Mouse (Mus musculus): ENCODE measurements at regions not wholly inside any gene's neighbourhood (a gene's known extent, or its start where the extent isn't known, plus 50 kb on each side); places are given as distances from the start of the nearest gene placed in this dataset.
A peak's percentile ranks its signal among the peaks of the same experiment; 100 is the strongest.

DNA sequence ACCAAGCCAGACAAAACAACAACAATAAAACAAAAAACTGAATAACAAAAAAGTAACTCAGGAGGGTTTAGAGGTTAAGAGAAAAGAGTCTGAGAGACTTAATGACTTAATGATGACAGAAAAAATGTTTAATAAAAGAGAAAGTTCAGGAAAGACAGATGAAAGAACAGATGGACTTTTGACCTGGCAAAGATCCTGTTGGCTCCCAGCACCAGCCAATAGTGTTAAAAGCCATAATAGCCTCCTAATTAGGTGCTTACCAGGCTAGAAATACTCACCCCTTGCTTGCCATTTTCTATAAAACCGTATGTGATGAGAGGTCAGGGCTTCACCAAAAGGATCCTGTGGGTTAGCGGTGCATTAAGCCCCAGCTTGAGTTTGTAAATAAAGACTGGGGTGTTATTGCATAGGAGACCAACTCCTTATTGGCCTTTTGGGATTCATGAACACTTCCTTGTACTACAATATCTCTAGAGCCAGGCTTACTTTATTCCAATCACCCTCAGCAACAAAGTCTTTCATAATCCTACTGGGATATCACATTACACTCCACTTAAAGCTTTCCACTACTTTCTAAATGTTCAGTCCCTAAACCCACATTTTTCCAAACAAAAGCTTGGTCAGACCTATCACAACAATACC, 282.1 kb upstream of the Rasa1 start:
- DNase-seq: no peak

DNA sequence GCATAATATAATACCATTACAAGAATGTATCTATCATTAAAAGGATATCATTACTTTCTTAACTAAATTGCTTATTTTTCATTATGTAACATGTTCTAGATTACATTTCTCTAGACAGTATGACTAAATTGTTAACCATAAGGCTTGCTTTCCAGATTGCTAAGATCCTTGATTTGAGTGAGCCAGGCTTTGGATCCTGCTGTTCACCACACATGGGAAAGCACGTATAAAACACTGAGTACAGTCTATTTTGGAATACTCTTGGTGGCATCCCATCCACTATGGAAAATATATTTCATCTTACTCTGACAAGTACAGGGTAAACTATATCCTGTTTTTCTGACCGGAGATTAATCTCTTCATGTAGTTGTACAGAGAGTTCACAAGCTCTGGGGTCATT, 268.9 kb upstream of the Rasa1 start:
- DNase-seq: no peak

DNA sequence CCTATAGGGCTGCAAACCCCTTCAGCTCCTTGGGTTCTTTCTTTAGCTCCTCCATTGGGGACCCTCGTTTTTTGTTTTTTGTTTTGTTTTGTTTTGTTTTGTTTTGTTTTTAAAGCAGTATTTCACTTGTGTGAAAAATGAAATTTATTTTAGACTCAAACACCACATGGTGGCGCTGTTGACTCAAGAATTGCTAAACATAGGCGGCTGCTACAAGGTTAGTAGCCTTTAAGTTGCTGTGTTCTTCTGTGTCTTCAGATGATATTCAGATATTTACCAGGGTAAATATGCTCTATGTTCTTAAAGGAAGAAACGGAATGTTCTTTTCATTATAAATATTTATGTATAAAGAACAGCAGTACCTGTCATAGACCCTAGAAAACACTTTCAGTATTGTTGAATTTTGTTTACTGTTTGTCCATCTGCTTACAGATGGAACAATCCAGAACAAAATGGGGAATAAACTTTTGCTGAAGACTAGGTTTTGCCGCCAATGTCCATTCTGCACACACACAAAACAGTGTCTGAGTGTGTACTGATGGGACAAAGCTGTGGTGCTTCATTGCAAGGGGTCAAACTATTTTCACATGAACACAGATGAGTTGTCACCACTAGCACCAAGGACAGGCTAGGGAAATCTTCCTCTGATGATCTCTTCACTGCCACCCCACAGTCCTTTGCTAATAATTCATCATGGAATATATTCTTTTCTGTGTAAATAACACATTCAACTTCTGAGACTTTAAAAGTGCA, 267.3 kb upstream of the Rasa1 start:
- peak; percentile 67 for DNase-seq

DNA sequence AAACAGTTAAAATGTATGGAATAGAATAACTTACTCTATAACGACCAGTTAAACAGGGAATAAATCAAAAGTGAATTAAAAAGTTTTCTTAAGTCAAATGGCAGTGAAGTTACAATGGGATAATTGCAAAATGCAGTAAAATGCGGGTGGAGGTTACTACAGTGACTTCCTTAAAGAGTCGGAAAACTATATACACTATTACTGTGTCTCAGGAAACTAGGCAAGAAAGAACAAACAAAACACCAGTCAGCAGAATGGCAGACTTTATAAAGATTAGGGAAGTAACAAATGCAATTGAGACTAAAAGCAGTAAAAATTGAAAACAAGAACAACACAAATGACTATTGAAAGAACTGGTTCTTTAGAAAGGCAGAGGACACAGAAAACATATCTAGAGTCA, 264.1 kb upstream of the Rasa1 start:
- no peak for DNase-seq

DNA sequence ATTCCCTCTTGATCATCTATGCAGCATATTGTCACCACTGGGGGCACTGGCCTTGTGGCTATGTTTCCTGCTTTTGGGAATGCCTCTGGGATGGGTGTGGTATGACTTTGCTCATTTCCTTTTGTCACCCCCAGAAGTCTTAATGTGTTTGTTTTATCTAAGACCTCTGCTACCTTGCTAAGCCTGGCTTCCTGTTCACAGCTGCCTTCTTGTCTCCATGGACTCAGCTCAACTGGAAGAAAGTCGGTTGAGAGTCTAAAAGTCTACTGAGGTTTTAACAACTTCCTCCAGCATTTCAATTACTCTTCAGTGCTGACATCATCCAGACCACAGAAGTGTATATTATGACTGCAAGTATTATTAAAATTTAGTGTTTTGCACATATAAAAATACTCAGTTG, 220.7 kb upstream of the Rasa1 start:
- DNase-seq: no peak

DNA sequence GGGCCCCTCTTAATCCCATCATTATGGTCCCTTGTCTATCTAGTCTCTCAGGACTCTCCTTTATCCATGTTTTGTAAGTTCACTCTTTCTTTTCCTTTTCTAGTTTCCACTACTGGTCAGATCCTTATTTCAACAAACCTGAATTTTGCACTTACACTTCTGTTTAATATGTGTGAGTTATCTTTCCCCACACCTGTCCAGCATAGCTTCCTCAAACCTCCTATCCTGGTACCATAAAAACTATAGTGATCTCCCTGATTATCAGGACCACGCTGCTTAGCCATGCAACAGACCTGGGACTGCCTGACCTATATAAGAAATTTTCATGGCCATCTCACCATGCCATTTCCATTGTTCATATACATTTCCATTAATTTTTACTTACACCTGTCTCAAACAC, 219.6 kb upstream of the Rasa1 start:
- no peak for DNase-seq

DNA sequence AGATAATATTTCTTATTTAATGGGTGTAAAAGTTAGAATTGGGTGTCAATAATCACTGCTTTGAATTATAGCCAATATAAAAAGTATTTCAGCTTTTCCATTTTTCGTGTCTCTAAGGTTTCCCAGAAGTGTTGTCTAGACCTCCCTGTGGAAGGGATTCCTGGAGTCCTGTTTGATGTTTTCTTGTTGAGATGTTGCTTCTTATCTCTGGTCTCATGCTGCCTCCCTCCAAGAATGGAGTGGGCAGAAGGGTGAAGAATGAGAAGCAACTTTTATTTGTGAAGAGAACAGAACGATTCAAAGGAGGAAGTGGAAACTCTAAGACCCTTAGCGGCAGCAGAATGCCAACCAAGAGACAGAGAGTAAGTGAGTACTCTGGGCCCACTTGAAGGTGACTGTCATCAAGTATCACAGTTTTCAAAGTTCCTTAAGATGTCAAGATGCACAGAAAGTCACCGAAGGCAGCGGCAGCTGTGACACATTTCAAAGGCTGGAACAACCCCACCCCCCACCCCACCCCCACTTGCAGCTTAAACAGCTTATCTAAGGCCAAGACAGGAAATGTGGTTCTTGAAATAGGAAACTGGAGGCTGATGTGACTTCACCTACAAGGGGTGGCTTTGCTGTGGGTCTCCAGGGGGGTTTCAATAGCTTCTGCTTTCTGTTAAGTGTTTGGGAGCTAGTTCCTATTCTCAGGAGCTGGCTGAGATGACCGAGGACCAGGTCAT, 218.6 kb upstream of the Rasa1 start:
- no peak for DNase-seq

DNA sequence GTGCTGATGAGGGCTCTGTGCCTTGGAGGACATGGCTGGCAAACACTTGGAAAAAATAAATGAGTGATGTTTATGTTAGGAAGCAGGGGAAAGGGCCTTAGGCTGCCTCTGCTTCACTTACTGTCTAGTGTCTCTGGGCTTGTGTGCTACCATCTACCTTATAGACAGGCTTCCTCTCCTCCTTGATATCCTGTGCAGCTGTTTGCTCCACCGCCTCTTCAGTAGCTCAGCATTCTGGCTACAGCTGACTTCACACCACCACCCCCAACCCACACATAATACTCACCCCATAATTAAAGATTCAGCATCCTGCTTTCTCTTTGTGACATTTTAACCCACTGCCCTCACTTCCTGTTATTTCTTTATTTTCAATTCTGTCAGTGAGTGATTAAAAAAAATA, 217.9 kb upstream of the Rasa1 start:
- DNase-seq: no peak

DNA sequence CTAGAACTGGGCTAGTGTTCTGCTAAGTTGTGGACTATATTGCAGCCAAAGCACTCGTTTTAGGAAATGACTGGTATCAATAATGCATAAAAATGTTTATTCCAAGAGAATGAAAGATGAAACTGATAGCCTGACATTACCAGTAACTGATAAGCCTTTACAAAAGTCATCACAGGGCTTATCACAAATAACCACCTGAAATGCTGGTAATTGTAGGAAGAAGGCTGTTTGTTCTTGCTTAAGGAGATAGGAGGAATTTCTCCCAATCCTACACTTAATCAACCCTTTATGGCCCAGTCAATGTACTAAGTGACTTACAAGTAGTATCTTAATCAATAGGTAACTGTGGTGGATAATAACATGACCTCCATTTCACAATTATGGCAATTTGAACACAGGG, 217.1 kb upstream of the Rasa1 start:
- no peak for DNase-seq

DNA sequence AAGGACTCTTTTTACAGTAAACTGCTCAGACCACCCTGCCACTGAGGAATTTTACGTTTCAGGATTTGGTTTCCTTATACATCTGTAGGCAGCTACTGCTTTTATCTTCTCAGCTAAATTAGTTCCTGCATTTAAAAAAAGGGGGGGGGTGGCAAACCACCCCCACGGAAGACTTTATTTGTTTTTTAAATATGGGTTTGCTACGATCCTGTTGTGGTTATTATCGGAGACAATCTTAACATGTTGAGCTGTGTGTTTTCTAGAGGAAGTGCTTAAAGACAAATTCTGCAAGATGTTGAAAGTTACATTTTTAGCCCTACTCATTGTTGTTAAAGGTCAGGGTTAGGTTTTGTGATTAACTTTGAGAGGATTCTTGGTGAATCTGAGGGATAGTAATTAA, 216.1 kb upstream of the Rasa1 start:
- no peak for DNase-seq

DNA sequence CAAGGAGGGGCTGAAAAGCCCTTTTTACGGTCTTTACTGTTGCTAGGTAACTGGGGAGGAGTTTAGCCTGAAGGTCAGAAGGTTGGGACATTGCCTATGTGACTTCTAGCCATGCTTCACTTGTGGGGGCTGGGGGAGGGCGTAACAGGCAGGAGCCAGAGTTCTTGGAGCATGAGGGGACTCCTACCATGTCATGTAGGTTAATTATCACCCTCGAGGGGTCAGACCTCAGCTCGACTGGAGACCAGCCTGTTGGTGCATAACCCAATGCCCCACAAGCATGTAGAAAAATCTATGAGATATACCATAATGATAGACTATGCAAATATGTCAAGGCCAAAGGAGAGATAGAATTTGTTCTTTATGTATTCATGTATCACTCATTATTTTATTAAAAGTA, 215.1 kb upstream of the Rasa1 start:
- no peak for DNase-seq

DNA sequence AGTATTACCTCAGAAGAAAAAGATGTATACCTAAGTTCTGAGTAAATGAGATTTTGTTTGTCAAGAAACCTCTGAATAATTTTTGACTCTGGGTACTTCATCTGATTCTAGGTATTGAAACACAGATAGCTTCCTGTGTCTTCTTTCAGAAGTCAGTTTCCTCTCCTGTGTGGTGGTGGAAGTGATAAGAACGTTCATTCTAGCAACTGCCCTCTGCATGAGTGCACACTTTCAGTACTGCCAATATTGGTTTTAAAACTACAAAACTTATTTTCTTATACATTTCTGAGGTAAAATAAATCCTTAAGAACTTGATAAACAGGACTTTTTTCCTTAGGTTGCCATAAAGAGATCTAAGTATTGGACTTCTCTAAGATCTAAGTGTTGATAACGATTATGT, 209.8 kb upstream of the Rasa1 start:
- no peak for DNase-seq

DNA sequence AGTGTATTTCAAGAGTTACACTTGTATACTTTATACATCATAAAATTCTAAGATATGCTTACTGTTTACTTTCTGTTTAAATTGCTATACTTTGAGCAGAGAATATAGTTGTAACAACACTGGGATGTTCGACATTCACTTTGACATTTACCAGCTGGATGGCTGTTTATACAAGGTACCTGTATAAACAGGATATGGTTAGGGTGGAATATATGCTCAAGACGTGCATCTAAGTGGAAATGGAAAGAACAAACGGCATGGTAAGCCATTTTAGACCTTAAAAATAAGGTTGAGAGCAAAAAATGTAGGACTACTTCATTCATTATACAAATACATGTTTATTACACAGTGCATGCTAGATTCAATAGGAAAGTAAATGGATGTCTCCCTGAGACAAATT, 195.9 kb upstream of the Rasa1 start:
- no peak for DNase-seq

DNA sequence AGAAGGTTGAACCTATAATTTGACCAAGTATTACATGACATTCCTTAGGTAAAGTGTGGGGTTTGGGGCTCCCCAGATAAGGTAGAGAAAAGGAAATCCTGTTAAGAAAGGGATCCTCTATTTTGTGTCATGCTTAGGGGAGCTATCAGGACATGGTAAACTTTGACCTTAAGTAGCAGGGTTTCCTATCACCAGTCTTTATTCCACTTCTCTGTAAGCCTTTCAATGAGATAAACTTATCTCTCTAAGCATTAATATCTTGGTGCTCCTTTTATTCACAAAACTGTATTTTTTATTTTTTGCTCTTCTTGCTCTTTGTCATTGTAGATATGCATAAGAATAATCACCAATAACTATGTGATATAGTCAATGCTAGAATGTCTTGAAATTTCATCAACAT, 194.4 kb upstream of the Rasa1 start:
- DNase-seq: no peak

DNA sequence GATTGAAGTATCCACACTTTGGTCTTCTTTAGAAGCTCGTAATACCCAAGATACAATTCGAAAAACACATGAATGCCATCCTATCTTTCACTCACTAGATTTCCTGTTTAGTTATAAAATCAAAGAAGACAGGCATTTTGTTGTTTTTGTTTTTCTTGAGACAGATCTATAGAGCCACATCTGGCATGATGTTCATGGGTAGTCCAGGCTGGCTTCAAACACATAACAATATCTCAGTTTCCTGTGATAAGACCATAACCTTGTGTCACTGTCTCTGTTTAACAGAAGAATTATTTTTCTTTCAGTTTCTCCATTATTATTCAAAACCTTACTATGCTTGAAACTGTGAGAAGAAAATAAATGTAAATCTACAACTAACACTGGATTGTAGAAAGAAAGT, 190.5 kb upstream of the Rasa1 start:
- no peak for DNase-seq

DNA sequence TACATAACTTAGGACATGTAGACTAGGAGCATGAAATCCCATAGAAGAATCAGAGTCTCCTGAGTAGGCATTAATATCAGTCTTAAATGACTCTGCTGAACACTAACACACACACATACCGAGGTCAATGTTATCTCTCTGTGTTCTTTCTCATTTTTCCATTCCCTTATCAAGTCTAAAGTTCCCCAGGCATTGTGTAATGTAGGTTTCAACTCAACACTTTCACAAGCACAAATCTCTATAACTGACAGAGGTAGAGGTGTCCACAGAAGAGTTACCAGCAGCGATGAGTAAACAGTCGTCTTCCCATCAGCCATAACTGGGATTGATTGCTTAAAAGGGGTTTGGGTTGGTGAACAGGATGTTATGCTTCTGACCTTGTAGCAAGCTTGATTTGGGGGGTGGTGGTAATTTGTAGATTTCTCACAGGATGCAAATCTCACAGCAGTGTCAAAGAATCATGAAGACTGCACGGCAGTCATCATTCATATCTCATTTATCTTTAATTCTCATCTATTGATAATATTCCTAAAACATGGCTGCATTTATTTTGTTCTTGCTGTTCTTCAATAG, 187.4 kb upstream of the Rasa1 start:
- DNase-seq: no peak

DNA sequence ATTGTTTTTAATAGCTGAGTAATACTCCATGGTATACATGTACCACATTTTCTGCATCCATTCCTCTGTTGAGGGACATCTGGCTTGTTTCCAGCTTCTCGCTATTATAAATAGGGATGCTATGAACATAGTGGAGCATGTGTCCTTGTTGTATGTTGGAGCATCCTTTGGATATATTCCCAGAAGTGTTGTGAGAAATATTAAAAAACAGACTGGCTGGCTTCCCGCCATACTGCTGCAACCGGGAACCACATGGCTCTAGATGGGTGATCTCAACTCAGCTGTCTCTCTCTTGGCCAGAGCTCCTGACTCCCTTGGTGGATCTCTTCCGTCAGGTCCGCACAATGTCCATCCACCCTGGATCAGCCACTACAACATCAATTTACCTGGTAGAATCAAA, 182.4 kb upstream of the Rasa1 start:
- no peak for DNase-seq

DNA sequence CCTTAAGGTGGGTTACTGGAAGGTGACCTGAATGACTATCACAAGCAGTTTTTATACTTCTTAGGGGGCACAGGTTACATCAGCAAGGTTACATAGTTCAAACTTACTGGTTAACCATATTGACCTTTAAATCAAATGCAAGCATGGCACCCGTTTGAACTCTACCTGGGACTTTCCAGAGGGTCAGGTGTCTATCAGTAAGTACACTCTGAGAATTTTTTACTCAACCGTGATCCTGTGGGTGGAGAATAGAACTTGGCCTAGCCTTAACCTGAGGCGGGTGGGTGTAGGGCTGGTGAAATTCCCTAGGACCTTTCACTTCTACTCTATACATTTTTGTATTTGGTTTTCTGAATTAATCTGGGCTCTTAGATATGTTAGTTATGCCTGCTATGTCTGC, 170.5 kb upstream of the Rasa1 start:
- DNase-seq: no peak

DNA sequence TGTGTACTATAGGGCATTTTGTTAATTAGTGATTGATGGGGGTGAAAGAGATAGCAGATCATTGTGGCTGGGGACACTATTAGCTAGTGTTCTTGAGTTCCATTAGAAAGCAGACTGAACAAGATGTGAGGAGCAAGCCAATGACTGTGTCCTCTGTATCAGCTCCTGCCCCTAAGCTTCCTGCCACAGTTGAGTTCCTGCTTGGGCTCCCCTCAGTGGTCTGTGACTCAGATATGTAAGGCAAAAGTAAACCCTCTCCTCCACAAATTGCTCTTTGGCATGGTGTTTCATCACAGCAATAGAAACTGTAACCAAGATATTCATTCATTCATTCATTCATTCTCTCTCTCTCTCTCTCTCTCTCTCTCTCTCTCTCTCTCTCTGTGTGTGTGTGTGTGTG, 169.7 kb upstream of the Rasa1 start:
- DNase-seq: no peak

DNA sequence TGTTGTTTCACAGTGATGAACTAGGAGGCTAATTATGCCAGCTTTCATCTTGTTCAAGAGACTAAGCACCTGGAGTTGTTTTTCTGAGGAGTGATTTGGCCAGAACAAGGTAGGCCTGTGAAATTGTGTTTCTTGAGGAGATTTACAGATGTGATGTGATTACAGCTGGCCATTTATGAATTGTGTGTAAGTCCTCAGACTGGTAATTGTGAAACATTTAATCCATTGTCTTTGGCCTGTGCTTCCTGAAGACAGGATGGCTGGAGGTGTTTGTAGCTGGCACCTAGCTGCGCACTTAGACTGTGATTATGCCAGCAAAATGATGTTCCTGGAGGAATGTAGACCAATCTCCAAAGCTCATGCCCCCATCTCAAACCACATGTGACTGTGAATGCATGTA, 150.7 kb upstream of the Rasa1 start:
- DNase-seq: no peak

DNA sequence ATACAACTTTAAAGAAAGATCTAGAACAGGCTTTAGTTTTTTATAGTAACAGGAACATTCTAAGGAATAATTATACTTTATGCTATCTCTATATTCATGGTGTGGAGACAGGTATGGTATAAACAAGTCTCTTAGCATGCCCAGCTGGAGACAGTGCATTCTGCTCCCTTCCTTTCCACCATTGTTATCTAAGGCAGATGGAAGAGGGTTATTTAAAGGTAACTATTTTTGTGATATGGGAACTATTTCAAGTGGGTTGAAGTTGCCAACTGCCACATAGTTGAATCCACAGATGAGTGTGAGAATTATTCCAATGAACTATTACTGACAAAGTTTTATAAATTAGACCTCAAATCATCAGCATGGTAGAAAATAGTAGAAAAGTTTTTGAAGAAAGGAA, 148.9 kb upstream of the Rasa1 start:
- DNase-seq: no peak

DNA sequence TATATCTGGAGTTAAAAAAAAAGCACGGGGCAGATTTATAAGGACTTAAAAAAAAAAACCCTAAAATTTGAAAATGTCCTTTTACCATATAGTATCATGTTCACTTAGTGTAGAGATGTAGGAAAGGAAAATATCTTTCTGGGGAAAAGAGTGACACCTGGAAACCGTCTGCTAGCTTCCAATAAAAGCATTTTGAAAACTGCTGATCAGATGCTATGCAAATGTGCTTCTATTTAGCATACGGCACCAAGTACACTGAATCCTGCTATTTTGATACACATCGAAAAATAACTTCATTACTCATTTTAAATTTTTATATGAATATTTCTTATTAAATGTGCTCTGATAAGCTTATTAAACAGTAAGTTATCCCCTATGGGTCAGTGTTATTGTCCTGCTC, 148.1 kb upstream of the Rasa1 start:
- no peak for DNase-seq

DNA sequence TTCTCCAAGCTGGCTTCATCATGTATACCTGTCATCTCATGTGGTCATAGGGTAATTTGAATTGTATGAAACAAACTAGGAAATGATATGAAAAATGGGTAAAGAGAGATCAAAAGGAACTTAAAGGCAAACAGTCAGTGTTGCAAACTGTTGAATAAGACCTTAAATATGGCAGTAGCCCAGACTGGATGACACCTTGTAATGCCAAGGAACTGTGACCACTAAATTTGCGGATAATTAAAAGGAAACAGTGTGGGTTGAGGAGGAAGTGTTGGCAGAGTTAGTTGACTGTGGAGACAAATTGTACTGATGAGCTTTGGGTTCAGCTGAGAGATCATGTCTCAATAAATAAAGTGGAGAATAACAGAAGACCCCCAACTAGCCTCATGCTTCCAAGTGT, 147.3 kb upstream of the Rasa1 start:
- DNase-seq: no peak

DNA sequence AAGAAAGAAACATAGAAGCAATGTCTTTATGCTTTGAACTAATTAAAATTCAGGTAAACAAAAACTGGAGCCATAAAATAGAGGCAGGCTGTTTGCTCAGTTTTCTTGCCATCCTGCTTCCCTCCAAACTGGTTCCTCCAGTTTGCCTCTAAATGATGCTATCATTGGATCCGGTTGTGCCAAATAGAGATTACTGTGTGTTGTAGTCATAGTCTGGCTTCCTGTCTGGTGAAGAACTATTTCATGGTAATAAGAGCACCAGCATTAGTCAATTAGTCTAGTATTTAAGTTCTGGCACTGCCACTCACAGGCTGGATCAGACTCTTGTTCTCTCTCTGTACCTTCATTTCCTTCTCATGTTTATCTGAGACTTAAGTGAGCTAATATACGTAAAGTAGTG, 141.9 kb upstream of the Rasa1 start:
- no peak for DNase-seq

All from adrenal gland, postnatal 14 days (tissue).